Mouse (Mus musculus): ENCODE measurements around the gene Gimd1.

The Gimd1 gene

GRCm38 (mm10) chr3:132629601-132630239 is at the start of gene Gimd1:
Gene Gimd1, plus strand, starts transcription at chr3:132629820.
- no peak for ATAC-seq (ENCODE audit: insufficient number of reproducible peaks, low FRiP score, low TSS enrichment)

DNA sequence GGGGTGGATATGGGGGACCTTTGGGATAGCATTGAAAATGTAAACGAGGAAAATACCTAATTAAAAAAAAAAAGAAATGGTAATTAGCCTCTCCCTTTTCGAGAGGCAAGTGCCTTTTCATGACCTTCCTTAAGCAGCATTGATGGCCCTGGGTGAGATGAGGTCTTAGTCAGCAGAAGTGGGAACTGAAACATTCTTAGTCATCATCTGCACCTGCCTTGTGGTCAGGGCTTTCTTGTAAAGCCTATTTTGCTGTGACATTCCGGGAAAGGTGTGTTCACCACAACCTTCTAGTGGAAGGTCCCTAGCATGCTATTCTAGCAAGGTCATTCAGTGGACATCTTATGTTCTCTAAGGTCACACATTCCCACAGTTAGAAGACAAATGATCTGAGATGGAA is 48.4 kb upstream of the Gimd1 start:
- no peak for ATAC-seq (ENCODE audit: insufficient number of reproducible peaks, low FRiP score, low TSS enrichment)

- ATAC-seq (ENCODE audit: insufficient number of reproducible peaks, low FRiP score, low TSS enrichment) = no peak
These were observed 47.3 kb upstream of the Gimd1 start for GRCm38 (mm10) chr3:132582339-132582738.

- ATAC-seq (ENCODE audit: insufficient number of reproducible peaks, low FRiP score, low TSS enrichment) = no peak
These were observed 44.3 kb upstream of the Gimd1 start for GRCm38 (mm10) chr3:132585122-132585972.

DNA sequence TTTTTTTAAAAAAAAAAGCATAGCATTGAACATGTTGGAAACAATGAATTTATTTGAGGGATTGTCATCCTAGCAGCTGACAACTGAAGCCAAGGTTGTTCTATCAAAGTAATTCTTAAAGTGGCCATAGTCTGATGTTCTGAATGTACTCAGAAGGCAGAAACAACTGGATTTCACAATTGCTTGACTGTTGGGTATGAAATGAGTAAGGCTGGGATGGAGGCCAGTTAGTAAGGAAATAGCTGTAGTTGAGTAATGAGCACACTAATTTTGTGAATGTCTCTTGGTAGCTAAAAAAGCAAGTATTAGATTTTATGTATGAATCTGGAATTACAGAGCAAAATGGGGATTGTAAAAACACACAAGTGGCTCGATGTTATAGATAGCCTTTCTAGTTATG is 41.5 kb upstream of the Gimd1 start:
- no peak for ATAC-seq (ENCODE audit: insufficient number of reproducible peaks, low FRiP score, low TSS enrichment)

GRCm38 (mm10) chr3:132590010-132590409 is 39.6 kb upstream of the Gimd1 start:
- ATAC-seq (ENCODE audit: insufficient number of reproducible peaks, low FRiP score, low TSS enrichment) = no peak

- no peak for ATAC-seq (ENCODE audit: insufficient number of reproducible peaks, low FRiP score, low TSS enrichment)
These were observed 39.0 kb upstream of the Gimd1 start for GRCm38 (mm10) chr3:132590604-132591003.

GRCm38 (mm10) chr3:132628741-132629140 is 879 bp upstream of the Gimd1 start:
- no peak for ATAC-seq (ENCODE audit: insufficient number of reproducible peaks, low FRiP score, low TSS enrichment)

DNA sequence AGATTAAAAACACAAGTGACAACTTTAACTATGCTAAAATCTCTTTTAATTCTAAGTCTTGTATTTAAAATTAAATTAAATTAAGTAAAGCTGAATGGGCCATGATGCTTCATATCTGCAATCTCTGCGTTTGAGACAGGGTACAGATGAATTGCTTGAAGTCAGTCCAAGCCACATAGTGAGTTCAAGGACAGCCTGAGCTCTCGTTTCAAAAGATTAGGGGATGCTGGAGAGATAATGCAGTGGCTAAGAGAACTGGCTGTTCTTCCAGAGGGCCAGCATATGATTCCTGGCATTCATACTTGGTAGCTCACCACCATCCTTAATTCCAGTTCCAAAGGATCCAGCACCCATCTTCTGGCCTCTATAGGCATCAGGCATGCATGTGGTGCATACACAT is 3.6 kb downstream of the Gimd1 start:
- ATAC-seq (ENCODE audit: insufficient number of reproducible peaks, low FRiP score, low TSS enrichment) = no peak

GRCm38 (mm10) chr3:132637080-132637479 is 7.5 kb downstream of the Gimd1 start:
- ATAC-seq (ENCODE audit: insufficient number of reproducible peaks, low FRiP score, low TSS enrichment) = no peak

DNA sequence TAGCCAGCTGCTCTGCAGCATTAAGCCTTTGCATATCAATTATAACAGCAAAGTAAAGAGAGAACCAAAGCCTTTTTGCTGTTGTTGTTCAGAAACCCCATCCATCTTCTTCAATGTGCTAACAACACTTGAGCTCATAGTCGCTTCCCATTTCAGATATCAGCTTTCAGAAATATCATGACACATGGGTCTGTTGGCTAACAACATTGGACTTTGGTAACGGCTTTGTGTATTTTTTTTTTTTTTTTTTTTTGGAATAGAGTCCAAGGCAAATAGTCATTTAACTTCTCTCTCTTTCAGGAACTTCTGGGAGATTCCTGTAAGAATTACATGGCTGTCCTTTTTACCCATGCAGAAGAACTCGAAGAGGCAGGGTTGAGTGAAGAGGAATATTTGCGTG is 14.5 kb downstream of the Gimd1 start:
- no peak for ATAC-seq (ENCODE audit: insufficient number of reproducible peaks, low FRiP score, low TSS enrichment)

GRCm38 (mm10) chr3:132646814-132647213 is 17.2 kb downstream of the Gimd1 start:
- no peak for ATAC-seq (ENCODE audit: insufficient number of reproducible peaks, low FRiP score, low TSS enrichment)

- ATAC-seq (ENCODE audit: insufficient number of reproducible peaks, low FRiP score, low TSS enrichment) = no peak
These were observed 19.7 kb downstream of the Gimd1 start for GRCm38 (mm10) chr3:132649368-132649767.

GRCm38 (mm10) chr3:132650191-132650590 is 20.6 kb downstream of the Gimd1 start:
- no peak for ATAC-seq (ENCODE audit: insufficient number of reproducible peaks, low FRiP score, low TSS enrichment)

GRCm38 (mm10) chr3:132651776-132652175 is 22.2 kb downstream of the Gimd1 start:
- ATAC-seq (ENCODE audit: insufficient number of reproducible peaks, low FRiP score, low TSS enrichment) = no peak

DNA sequence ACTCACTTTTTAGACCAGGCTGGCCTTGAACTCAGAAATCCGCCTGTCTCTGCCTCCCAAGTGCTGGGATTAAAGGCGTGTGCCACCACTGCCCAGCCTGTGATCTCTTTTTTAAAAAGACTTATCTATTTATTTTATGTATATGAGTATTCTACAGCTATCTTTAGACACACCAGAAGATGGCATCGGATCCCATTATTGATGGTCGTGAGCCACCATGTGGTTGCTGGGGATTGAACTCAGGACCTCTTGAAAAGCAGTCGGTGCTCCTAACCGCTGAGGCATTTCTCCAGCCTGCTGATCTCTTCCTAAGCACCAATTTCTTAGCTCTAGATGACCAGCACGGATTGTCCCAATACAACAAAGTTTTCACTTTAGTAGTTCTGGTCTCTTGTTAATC is 24.3 kb downstream of the Gimd1 start:
- no peak for ATAC-seq (ENCODE audit: insufficient number of reproducible peaks, low FRiP score, low TSS enrichment)

DNA sequence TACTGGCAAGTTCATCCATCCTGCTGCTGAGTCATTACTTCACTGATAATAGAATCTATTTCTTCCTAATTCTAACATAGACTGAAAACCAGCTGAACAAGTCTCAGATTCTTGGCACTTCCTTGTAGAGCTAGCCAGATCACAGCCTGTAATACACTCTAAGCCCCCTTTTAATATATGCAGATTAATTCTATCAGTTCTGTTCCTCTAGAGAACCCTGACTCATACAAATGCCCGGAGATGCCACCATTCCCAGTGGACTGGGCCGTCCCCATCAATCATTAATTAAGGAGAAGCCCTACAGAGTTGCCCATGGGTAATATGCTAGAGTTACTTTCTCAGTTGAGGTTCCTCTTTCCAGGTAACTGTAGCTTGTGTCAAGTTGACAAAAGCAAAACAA is 26.3 kb downstream of the Gimd1 start:
- no peak for ATAC-seq (ENCODE audit: insufficient number of reproducible peaks, low FRiP score, low TSS enrichment)

GRCm38 (mm10) chr3:132677494-132677893 is 47.9 kb downstream of the Gimd1 start:
- ATAC-seq (ENCODE audit: insufficient number of reproducible peaks, low FRiP score, low TSS enrichment) = no peak

DNA sequence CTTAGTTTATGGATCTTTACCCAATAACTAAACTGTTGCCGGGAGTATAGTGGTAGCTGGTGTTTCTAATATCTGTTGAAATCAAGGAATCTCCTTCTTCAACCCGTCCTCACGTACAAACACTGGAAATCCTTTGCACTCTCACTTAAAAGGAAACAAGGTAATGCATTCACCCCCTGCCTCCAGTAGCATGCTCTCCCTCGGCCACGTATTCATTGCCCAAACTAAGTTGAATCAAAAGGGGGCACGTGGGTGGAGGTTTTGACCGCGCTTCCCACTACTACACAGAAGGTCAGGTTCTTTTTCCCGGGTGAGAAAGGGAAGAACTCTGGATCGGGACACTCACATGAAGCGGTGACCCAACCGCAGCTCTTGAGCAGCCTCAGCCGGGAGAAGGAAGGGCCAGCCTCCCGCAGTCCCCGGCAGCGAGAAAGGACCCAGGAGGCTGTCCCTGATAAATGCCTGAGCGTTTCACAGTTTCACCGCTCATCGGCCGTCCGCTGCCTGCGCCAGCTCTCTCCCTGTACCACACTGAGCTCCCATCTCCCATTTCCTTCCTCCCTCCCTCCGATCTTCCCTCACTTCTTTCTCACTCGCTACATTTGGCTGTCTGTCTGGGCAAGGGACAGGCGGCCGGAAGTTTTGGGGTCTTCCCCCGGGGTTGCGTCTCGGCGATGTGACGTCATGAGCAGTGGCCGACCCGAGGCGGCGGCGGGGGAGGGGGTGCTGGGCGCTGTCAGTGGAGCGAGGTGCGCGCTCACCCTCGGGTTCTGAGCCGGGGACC is 54.0 kb downstream of the Gimd1 start, which contains the start of gene Tbck:
Gene Tbck, plus strand, starts transcription at position 698 of the 784 bp plus-strand sequence.
- ATAC-seq (ENCODE audit: insufficient number of reproducible peaks, low FRiP score, low TSS enrichment) = peak; percentile 93

DNA sequence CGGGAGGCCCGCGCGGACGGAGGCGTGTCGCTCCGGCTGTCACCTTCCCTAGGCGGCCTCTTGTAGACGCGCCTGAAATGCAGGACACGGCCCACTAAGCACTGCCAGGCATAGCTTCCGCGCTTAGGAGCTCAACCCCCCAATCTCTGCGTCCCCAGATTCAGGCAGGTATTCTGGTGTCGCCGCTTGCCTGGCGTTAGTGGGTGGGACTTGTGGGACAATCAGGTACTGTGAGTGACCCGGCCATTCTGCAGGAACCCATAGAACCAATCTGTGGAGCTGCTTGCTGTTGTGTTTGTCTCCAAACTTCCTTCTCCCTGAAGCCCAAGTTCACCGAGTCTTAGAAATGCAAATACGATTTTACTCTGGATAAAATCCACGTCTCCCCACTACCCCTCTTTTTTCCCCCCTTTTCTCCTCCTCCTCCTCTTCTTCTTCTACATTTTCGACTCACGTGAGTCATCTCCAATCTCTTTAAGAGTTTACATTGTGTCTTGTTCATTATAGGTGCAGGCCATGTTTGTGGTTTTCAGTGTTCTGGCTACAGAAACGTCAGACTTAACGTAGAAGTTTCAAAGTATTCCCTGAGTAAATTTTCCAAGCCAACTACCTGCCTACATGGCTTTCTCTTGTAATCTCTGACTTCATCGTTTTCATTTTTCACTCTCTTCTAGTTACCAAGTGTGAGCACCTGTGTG is 54.8 kb downstream of the Gimd1 start, which contains the start of gene Aimp1:
Gene Aimp1, minus strand, starts transcription at position 140 of the 698 bp plus-strand sequence.
- ATAC-seq (ENCODE audit: insufficient number of reproducible peaks, low FRiP score, low TSS enrichment) = no peak; the same call in 1 of the 2 replicates
